Mouse (Mus musculus): ENCODE measurements around the gene Ifrd1. TPM values are rescaled to one million over a fixed set of nuclear protein-coding genes. Genes with fewer than 3 reads are reported as not detected.

The Ifrd1 gene
- polyA plus RNA-seq, 1 experiment = 23.4 TPM

DNA sequence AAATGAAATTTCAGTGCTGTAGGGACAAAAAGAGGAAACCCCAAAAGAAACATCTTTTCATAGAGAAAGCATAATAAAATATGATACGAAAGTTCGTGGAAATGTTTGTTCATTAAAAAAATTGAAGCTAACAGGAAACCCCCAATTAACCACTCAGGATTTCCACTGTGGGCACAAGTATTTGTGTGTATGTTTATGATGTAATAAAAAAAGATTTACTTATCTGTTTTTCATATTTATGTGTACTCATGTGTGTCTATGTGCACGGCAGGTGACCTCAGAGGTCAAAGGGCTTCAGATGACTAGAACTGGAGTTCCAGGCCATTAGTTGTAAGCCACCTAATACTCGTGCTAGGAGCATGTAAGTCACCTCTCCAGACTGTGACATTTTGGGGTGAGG lies 24.4 kb upstream of the Ifrd1 start:
- WGBS = 76% methylated on average over 4 of the region's 4 CpGs
- TF ChIP-seq POLR2A (IDR thresholded peaks at IDR 0.05; ENCODE audit: control insufficient read depth, extremely low read depth, insufficient read depth, low read length, poor library complexity) = no peak
- TF ChIP-seq CTCF (IDR thresholded peaks at IDR 0.05; ENCODE audit: borderline replicate concordance, control insufficient read depth, extremely low read depth, insufficient read depth, low read length, poor library complexity) = no peak
- Histone ChIP-seq H3K36me3 (ENCODE audit: control insufficient read depth, insufficient read depth, low read length) (no peaks in the 10 kb centered on the region), H3K4me3 (ENCODE audit: control insufficient read depth, insufficient read depth, low read length) (no peak overlapping the region), H3K27ac (ENCODE audit: control insufficient read depth, insufficient read depth, low read length) (no peak overlapping the region), H3K4me1 (replicated peaks; ENCODE audit: control insufficient read depth, insufficient read depth, low read length) (no peaks in the 10 kb centered on the region), H3K27me3 (ENCODE audit: control insufficient read depth, insufficient read depth, low read length) (no peaks in the 10 kb centered on the region)
- no peak for DNase-seq

DNA sequence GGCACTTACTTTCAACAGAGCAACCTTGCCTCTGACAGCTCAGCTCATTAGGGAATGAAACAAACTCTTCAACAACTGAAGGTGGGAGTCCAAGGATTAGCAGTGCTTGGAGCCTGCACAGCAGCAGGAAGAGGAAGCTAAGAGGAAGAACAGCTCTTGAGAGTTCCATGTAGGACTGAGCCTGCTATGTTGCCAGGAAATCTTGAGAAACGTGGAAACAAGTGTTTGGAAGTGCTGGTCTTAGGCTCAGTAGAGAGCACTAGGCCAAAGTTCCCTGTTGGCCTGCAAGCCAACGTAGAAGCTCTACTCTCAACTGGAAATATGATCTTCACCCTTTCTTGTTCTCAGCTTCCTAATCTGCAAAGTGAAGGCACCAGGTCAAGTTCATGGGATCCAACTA lies 20.0 kb upstream of the Ifrd1 start:
- 75% methylated on average over 2 of the region's 2 CpGs for WGBS
- no peak overlapping the region for H3K4me3 ChIP-seq (ENCODE audit: control insufficient read depth, insufficient read depth, low read length)
- H3K36me3 ChIP-seq (ENCODE audit: control insufficient read depth, insufficient read depth, low read length) = no peaks in the 10 kb centered on the region
- H3K27me3 ChIP-seq (ENCODE audit: control insufficient read depth, insufficient read depth, low read length) = no peaks in the 10 kb centered on the region
- no peaks in the 10 kb centered on the region for H3K4me1 ChIP-seq (replicated peaks; ENCODE audit: control insufficient read depth, insufficient read depth, low read length)
- no peak for TF ChIP-seq POLR2A (IDR thresholded peaks at IDR 0.05; ENCODE audit: control insufficient read depth, extremely low read depth, insufficient read depth, low read length, poor library complexity)
- TF ChIP-seq CTCF (IDR thresholded peaks at IDR 0.05; ENCODE audit: borderline replicate concordance, control insufficient read depth, extremely low read depth, insufficient read depth, low read length, poor library complexity) = no peak
- H3K27ac ChIP-seq (ENCODE audit: control insufficient read depth, insufficient read depth, low read length) = no peak overlapping the region
- DNase-seq = no peak

DNA sequence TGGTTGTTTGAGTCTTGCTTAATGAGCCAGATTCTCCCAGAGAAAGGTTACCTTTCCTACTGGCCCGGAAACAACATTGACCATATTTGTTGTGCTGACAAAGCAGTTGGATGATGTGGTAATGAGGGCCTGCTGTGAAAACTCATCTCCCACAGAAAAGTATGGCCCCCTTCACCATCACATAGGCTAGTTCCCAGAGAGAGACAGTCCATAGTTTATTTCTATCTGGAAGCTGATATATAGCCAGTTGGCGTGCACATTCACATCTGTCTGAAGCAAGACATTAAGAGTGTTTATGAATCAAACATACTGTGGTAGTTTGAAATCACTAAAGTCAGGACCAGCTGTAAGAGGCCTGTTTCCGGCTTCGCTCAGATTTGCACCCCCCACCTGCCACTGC lies 15.4 kb upstream of the Ifrd1 start:
- H3K4me1 ChIP-seq (replicated peaks; ENCODE audit: control insufficient read depth, insufficient read depth, low read length) = no peaks in the 10 kb centered on the region
- no peak for TF ChIP-seq CTCF (IDR thresholded peaks at IDR 0.05; ENCODE audit: borderline replicate concordance, control insufficient read depth, extremely low read depth, insufficient read depth, low read length, poor library complexity)
- no peak for TF ChIP-seq POLR2A (IDR thresholded peaks at IDR 0.05; ENCODE audit: control insufficient read depth, extremely low read depth, insufficient read depth, low read length, poor library complexity)
- H3K4me3 ChIP-seq (ENCODE audit: control insufficient read depth, insufficient read depth, low read length) = no peak overlapping the region
- no peak for DNase-seq
- no peak overlapping the region for H3K27ac ChIP-seq (ENCODE audit: control insufficient read depth, insufficient read depth, low read length)
- H3K27me3 ChIP-seq (ENCODE audit: control insufficient read depth, insufficient read depth, low read length) = no peaks in the 10 kb centered on the region
- H3K36me3 ChIP-seq (ENCODE audit: control insufficient read depth, insufficient read depth, low read length) = no peaks in the 10 kb centered on the region
- WGBS = 93% methylated on average over 4 of the region's 4 CpGs

DNA sequence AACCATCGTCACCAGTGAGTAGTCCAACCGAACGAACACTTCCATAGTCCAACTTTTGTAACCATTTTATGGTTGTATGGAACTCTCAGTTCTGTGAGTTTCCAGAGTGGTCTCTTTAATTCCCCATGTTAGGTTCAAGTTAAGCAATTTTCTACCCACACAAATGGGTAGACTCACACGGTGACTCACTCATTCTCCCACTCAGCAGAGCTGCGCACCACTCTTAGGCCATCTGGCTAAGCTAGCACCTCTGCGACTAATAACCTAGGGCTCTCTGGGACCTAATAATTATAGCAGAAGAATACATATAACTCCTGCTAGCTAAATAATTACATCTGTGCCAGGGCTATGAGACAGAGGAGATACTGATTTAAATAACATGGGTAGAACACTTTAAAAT lies 14.7 kb upstream of the Ifrd1 start:
- H3K4me3 ChIP-seq (ENCODE audit: control insufficient read depth, insufficient read depth, low read length) = no peak overlapping the region
- no peaks in the 10 kb centered on the region for H3K27me3 ChIP-seq (ENCODE audit: control insufficient read depth, insufficient read depth, low read length)
- no peaks in the 10 kb centered on the region for H3K4me1 ChIP-seq (replicated peaks; ENCODE audit: control insufficient read depth, insufficient read depth, low read length)
- DNase-seq = no peak
- no peaks in the 10 kb centered on the region for H3K36me3 ChIP-seq (ENCODE audit: control insufficient read depth, insufficient read depth, low read length)
- WGBS = 97% methylated on average over 6 of the region's 6 CpGs
- no peak for TF ChIP-seq CTCF (IDR thresholded peaks at IDR 0.05; ENCODE audit: borderline replicate concordance, control insufficient read depth, extremely low read depth, insufficient read depth, low read length, poor library complexity)
- no peak for TF ChIP-seq POLR2A (IDR thresholded peaks at IDR 0.05; ENCODE audit: control insufficient read depth, extremely low read depth, insufficient read depth, low read length, poor library complexity)
- H3K27ac ChIP-seq (ENCODE audit: control insufficient read depth, insufficient read depth, low read length) = no peak overlapping the region

DNA sequence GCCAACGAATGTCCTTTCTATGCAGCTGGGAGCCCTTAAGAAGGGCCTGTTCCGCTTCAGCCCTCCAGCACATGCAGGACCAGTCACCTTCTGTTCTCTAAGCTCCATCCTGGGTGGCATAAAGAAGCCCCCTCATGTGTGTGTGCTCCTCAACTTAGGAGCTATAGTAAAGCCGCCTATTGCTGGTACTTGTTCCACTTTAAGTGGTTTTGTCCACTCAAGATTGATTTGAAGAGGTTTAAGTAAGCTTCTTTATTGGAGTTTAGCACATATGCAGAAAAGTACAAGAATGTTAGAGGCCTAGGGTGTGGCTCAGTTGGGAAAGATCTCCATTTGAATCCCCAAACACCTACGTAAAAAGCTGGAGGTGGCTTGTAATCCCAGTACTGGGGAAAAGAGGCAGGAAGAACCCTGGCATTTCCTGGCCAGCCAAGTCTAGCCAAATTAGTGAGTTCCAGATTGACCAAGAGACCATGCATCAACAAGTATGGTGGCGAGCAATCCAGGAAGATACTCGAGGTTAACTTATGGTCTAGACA lies 10.2 kb upstream of the Ifrd1 start:
- H3K4me1 ChIP-seq (replicated peaks; ENCODE audit: control insufficient read depth, insufficient read depth, low read length) = no peaks in the 10 kb centered on the region
- no peaks in the 10 kb centered on the region for H3K27me3 ChIP-seq (ENCODE audit: control insufficient read depth, insufficient read depth, low read length)
- no peak overlapping the region for H3K4me3 ChIP-seq (ENCODE audit: control insufficient read depth, insufficient read depth, low read length)
- no peak for TF ChIP-seq POLR2A (IDR thresholded peaks at IDR 0.05; ENCODE audit: control insufficient read depth, extremely low read depth, insufficient read depth, low read length, poor library complexity)
- no peak for TF ChIP-seq CTCF (IDR thresholded peaks at IDR 0.05; ENCODE audit: borderline replicate concordance, control insufficient read depth, extremely low read depth, insufficient read depth, low read length, poor library complexity)
- no peak overlapping the region for H3K27ac ChIP-seq (ENCODE audit: control insufficient read depth, insufficient read depth, low read length)
- WGBS = 95% methylated on average over 6 of the region's 6 CpGs
- H3K36me3 ChIP-seq (ENCODE audit: control insufficient read depth, insufficient read depth, low read length) = no peaks in the 10 kb centered on the region
- DNase-seq = no peak

DNA sequence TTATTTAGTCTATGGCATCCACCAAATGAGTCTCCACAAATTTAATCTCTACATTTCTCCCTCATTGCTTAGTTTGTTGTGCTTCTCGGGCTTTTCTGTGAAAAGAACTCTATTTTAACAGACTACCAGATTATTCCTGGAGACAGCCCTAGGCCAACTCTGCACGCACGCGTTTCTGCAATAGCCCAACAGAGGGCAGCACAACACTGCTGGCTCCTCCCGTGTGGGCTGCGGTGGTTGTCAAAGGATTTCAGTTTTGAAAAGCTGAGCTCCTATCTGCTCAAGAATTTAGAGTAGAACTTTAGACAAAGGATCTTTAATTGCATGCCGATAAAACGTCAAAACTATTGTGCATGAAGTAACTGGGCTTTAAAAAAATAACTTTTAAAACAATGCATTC lies 8.9 kb upstream of the Ifrd1 start:
- TF ChIP-seq CTCF (IDR thresholded peaks at IDR 0.05; ENCODE audit: borderline replicate concordance, control insufficient read depth, extremely low read depth, insufficient read depth, low read length, poor library complexity) (peak; percentile 85), POLR2A (IDR thresholded peaks at IDR 0.05; ENCODE audit: control insufficient read depth, extremely low read depth, insufficient read depth, low read length, poor library complexity) (no peak)
- Histone ChIP-seq H3K4me1 (replicated peaks; ENCODE audit: control insufficient read depth, insufficient read depth, low read length) (no peaks in the 10 kb centered on the region), H3K4me3 (ENCODE audit: control insufficient read depth, insufficient read depth, low read length) (no peak overlapping the region), H3K36me3 (ENCODE audit: control insufficient read depth, insufficient read depth, low read length) (no peaks in the 10 kb centered on the region), H3K27me3 (ENCODE audit: control insufficient read depth, insufficient read depth, low read length) (no peaks in the 10 kb centered on the region), H3K27ac (ENCODE audit: control insufficient read depth, insufficient read depth, low read length) (no peak overlapping the region)
- WGBS = 5% methylated on average over 8 of the region's 8 CpGs
- DNase-seq = peak; percentile 77

DNA sequence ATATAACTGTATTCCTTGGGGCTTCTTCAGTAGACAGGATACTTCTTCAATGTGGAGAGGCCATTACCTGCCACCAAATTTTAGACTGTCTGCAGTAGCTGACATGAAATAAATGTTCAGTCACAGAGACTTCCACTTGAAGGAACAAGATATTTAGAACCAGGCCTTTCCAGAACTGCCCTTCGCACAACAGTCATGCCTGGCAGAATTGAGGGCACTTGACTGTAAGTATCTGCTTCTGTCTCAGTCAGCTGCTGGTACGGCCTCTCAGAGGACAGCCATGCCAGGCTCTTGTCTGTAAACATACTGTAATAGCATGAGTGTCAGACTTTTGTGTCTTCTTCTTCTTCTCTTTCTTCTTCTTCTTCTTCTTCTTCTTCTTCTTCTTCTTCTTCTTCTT lies 8.2 kb upstream of the Ifrd1 start:
- H3K27ac ChIP-seq (ENCODE audit: control insufficient read depth, insufficient read depth, low read length) = no peak overlapping the region
- no peak for TF ChIP-seq POLR2A (IDR thresholded peaks at IDR 0.05; ENCODE audit: control insufficient read depth, extremely low read depth, insufficient read depth, low read length, poor library complexity)
- no peak for TF ChIP-seq CTCF (IDR thresholded peaks at IDR 0.05; ENCODE audit: borderline replicate concordance, control insufficient read depth, extremely low read depth, insufficient read depth, low read length, poor library complexity)
- no peak overlapping the region for H3K4me3 ChIP-seq (ENCODE audit: control insufficient read depth, insufficient read depth, low read length)
- no peaks in the 10 kb centered on the region for H3K4me1 ChIP-seq (replicated peaks; ENCODE audit: control insufficient read depth, insufficient read depth, low read length)
- 96% methylated on average over 2 of the region's 2 CpGs for WGBS
- H3K36me3 ChIP-seq (ENCODE audit: control insufficient read depth, insufficient read depth, low read length) = no peaks in the 10 kb centered on the region
- DNase-seq = no peak
- no peaks in the 10 kb centered on the region for H3K27me3 ChIP-seq (ENCODE audit: control insufficient read depth, insufficient read depth, low read length)
